Comparison of ENCODE assay signal across 19 mouse cellular contexts in the genomic region with DNA sequence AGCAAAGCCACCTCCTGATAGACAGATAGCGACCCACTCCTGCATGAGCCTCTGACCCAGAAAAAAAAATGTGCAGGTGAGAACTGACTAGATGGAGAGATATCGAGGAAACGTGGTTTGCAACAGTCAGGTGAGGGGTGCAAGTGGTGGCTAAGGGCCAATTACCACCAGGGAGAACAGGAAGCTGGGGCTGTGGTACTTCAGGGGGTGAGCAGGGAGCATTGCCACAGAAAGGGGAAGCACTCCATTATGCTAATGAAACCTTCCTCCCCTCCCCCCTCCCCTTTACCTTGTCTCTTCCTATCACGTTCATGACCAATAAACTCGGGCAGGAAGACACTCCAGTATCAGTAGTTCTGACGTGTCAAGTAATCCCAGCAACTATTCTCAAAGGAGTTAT. TPM values are rescaled to one million over a fixed set of nuclear protein-coding genes. Genes with fewer than 3 reads are reported as not detected.
DNase-seq lines count a peak whose midpoint lies in the region; ATAC-seq lines count a peak whose summit lies in the region.
"Had no signal": no experiment of that assay in that cellular context is flagged by ENCODE, and none has a peak within 500 bp of the region (broad histone marks: within the 10 kb centered on the region; RNA-seq: fewer than 3 reads in every experiment).

No protein-coding gene starts in this region.

- no peak overlapping the region for H3K4me2 ChIP-seq in midbrain, embryonic 13.5 days (replicated peaks)
- H3K4me2 ChIP-seq: heart, embryonic 12.5 days; midbrain, embryonic 15.5 days had no signal

- peaks cover 5% of the 10 kb centered on the region; the same call in 1 of the 2 replicates for H3K27me3 ChIP-seq in midbrain, embryonic 13.5 days
- H3K27me3 ChIP-seq: heart, embryonic 12.5 days; midbrain, embryonic 15.5 days had no signal

- no peak for ATAC-seq in midbrain, embryonic 13.5 days
- no peak for ATAC-seq in erythroid progenitor cell, adult 5-6 weeks (replicated peaks; ENCODE audit: low FRiP score, poor library complexity, severe bottlenecking)
- ATAC-seq: forebrain, embryonic 16.5 days; hindbrain, postnatal 0 days; midbrain, embryonic 15.5 days had no signal

- WGBS in midbrain, embryonic 13.5 days = 61% methylated on average over 6 of the region's 6 CpGs

- no peak overlapping the region for H3K4me3 ChIP-seq in midbrain, embryonic 13.5 days (replicated peaks)
- H3K4me3 ChIP-seq: erythroblast, embryonic 14.5 days; heart, embryonic 12.5 days; midbrain, embryonic 15.5 days had no signal

- no peaks in the 10 kb centered on the region for H3K9me3 ChIP-seq in midbrain, embryonic 13.5 days
- H3K9me3 ChIP-seq: midbrain, embryonic 15.5 days had no signal

- no peaks in the 10 kb centered on the region for H3K36me3 ChIP-seq in midbrain, embryonic 13.5 days
- H3K36me3 ChIP-seq: heart, embryonic 12.5 days; midbrain, embryonic 15.5 days had no signal

- peak; percentile 37 to 46 for DNase-seq in spleen, adult 18-20 months
- no peak for DNase-seq in spleen, postnatal 14 days (ENCODE audit: low spot score in 2 of 2)
- peak; percentile 26 for DNase-seq in CD4-positive, CD25-positive, alpha-beta regulatory T cell, adult 2 months (ENCODE audit: low read depth, low spot score)
- DNase-seq in induced T-regulatory cell, adult 2 months (ENCODE audit: low read depth) = peak; percentile 43
- DNase-seq in spleen, postnatal 36 days (ENCODE audit: low spot score in 2 of 2) = peak; percentile 74
- DNase-seq: adrenal gland, postnatal 10 days; cerebellum, adult 11 months; cerebellum, postnatal 25 days; kidney, adult 2 months; kidney, postnatal 36 days; lung, adult 2 months; lung, postnatal 36 days had no signal

- H3K27ac ChIP-seq in midbrain, embryonic 13.5 days = no peak overlapping the region
- H3K27ac ChIP-seq: hindbrain, postnatal 0 days; midbrain, embryonic 15.5 days had no signal

- H3K4me1 ChIP-seq in midbrain, embryonic 13.5 days (replicated peaks) = no peaks in the 10 kb centered on the region
- H3K4me1 ChIP-seq: midbrain, embryonic 15.5 days had no signal

- H3K9ac ChIP-seq in midbrain, embryonic 13.5 days (replicated peaks) = no peak overlapping the region
- H3K9ac ChIP-seq: heart, embryonic 12.5 days; midbrain, embryonic 15.5 days had no signal

RNA-seq across cellular contexts. Expression of a gene that starts 30.0 kb away (rescaled TPM):
- 3.9 TPM in 2 replicates for polyA plus RNA-seq in midbrain, embryonic 13.5 days (2015; fragmentation: Nextera tagmentation; extraction: Ambion mirVana)
- total RNA-seq in erythroid progenitor cell, adult 5-6 weeks (2015; ENCODE audit: low replicate concordance) = 0.42 and 1.1 TPM in 2 replicates
- total RNA-seq in erythroid progenitor cell, adult 5-6 weeks (2017; ENCODE audit: low replicate concordance) = not detected in 2 replicates

Comparison
In these comparisons a context has a peak if more than half of its experiments do, and no peak if none do; other contexts are left out.
1. DNase-seq: peak in spleen, adult 18-20 months (2 of 2), CD4-positive, CD25-positive, alpha-beta regulatory T cell, adult 2 months (single experiment), induced T-regulatory cell, adult 2 months (single experiment) and spleen, postnatal 36 days (2 of 2); none in spleen, postnatal 14 days (0 of 2).